Mouse (Mus musculus): Measurements from ENCODE around the gene E030018B13Rik.

DNA sequence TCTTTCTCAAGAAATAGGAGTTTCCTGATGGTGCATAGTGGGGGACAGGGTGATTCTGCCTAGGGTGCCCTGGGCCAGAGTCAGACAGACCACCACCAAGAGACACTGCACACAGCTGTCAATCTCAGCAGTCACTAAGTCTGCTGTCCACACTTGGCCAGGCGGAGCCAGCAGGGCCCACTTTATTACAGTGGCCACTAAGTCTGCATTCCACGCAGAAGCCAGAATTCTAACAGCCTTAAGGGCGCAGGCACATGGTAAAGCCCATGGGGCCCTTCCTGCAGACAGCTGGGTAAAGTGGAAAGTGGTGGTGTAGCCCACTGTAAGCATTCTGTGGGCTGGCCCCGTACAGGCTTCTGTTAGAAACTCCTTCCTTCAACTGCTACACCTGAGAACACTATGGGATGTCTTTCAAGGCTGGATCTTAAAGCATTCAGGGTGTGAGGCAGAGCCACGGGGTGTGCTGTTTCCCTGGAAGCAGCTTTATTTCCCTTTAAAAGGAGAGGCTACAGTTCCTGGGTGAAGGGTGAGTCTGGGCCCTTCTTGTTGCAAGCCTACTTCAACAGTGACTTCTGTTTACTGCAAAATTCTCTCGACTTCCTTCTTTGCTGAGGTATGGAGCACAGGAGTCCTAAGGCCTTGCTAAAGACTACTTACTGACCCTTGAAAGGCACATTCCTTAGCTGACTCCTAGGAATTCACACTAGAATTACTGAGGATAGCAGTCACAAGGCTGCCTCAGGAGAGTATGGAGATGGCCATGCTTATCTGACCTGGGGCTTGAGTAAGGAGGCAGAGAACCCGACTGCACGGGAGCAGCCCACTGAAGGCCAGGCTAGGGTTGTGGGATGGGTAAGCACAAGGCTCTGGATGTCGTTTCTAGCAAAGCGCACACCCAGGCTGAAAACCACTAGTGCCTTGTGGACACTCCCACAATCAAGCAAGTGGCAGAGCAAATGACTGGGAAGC, 2.6 kb upstream of the E030018B13Rik start:
- TF ChIP-seq CTCF (IDR thresholded peaks at IDR 0.05; ENCODE audit: low read depth), result no peak
- no peak for TF ChIP-seq EP300 (IDR thresholded peaks at IDR 0.05; ENCODE audit: low read depth)
